Mouse (Mus musculus): ENCODE results near the gene Capza1. TPM values are rescaled to one million over a fixed set of nuclear protein-coding genes. Genes with fewer than 3 reads are reported as not detected.
"Not testable (repeated sequence)": the region's sequence is repeated elsewhere in the genome, so short reads cannot be mapped to it uniquely, and the experiment has no call there.

Gene Capza1
- polyA plus RNA-seq, 1 experiment: 85.7 TPM

- peaks cover 3% of the 10 kb centered on the region; the same call in 1 of the 2 replicates for H3K36me3 ChIP-seq (ENCODE audit: control insufficient read depth, insufficient read depth, low read length)
- no peaks in the 10 kb centered on the region for H3K4me1 ChIP-seq (replicated peaks; ENCODE audit: control insufficient read depth, insufficient read depth, low read length)
- no peak overlapping the region for H3K4me3 ChIP-seq (ENCODE audit: control insufficient read depth, insufficient read depth, low read length)
- no peak for TF ChIP-seq CTCF (IDR thresholded peaks at IDR 0.05; ENCODE audit: borderline replicate concordance, control insufficient read depth, extremely low read depth, insufficient read depth, low read length, poor library complexity)
- no peak for TF ChIP-seq POLR2A (IDR thresholded peaks at IDR 0.05; ENCODE audit: control insufficient read depth, extremely low read depth, insufficient read depth, low read length, poor library complexity)
- H3K27ac ChIP-seq (ENCODE audit: control insufficient read depth, insufficient read depth, low read length): no peak overlapping the region
- DNase-seq: no peak
- no peaks in the 10 kb centered on the region for H3K27me3 ChIP-seq (ENCODE audit: control insufficient read depth, insufficient read depth, low read length)
- WGBS: 93% methylated on average over 3 of the region's 3 CpGs
Observed at GRCm38 (mm10) chr3:104888585-104888984, 24.3 kb upstream of the Capza1 start.

GRCm38 (mm10) chr3:104869611-104870010 is 5.3 kb upstream of the Capza1 start:
- peaks cover 25% of the 10 kb centered on the region for H3K36me3 ChIP-seq (ENCODE audit: control insufficient read depth, insufficient read depth, low read length)
- no peak overlapping the region for H3K4me3 ChIP-seq (ENCODE audit: control insufficient read depth, insufficient read depth, low read length)
- H3K27ac ChIP-seq (ENCODE audit: control insufficient read depth, insufficient read depth, low read length): no peak overlapping the region
- H3K27me3 ChIP-seq (ENCODE audit: control insufficient read depth, insufficient read depth, low read length): no peaks in the 10 kb centered on the region
- no peak for DNase-seq
- no peak for TF ChIP-seq POLR2A (IDR thresholded peaks at IDR 0.05; ENCODE audit: control insufficient read depth, extremely low read depth, insufficient read depth, low read length, poor library complexity)
- no peak for TF ChIP-seq CTCF (IDR thresholded peaks at IDR 0.05; ENCODE audit: borderline replicate concordance, control insufficient read depth, extremely low read depth, insufficient read depth, low read length, poor library complexity)
- H3K4me1 ChIP-seq (replicated peaks; ENCODE audit: control insufficient read depth, insufficient read depth, low read length): 0 out of 2 replicates have a peak, but pooled peaks cover 2% of the 10 kb centered on the region

- H3K36me3 ChIP-seq (ENCODE audit: control insufficient read depth, insufficient read depth, low read length); H3K4me3 ChIP-seq (ENCODE audit: control insufficient read depth, insufficient read depth, low read length); H3K4me1 ChIP-seq (replicated peaks; ENCODE audit: control insufficient read depth, insufficient read depth, low read length); H3K27ac ChIP-seq (ENCODE audit: control insufficient read depth, insufficient read depth, low read length); DNase-seq; H3K27me3 ChIP-seq (ENCODE audit: control insufficient read depth, insufficient read depth, low read length): not testable (repeated sequence)
Observed at GRCm38 (mm10) chr3:104866674-104867073, 2.4 kb upstream of the Capza1 start.

GRCm38 (mm10) chr3:104865341-104865788 is 1.1 kb upstream of the Capza1 start:
- H3K27me3 ChIP-seq (ENCODE audit: control insufficient read depth, insufficient read depth, low read length): no peaks in the 10 kb centered on the region
- H3K36me3 ChIP-seq (ENCODE audit: control insufficient read depth, insufficient read depth, low read length): no peaks in the 10 kb centered on the region
- H3K27ac ChIP-seq (ENCODE audit: control insufficient read depth, insufficient read depth, low read length): peak overlapping the region; percentile 84
- no peak for DNase-seq
- TF ChIP-seq CTCF (IDR thresholded peaks at IDR 0.05; ENCODE audit: borderline replicate concordance, control insufficient read depth, extremely low read depth, insufficient read depth, low read length, poor library complexity) (no peak), POLR2A (IDR thresholded peaks at IDR 0.05; ENCODE audit: control insufficient read depth, extremely low read depth, insufficient read depth, low read length, poor library complexity) (no peak)
- 0% methylated on average over 12 of the region's 12 CpGs for WGBS
- peaks cover 4% of the 10 kb centered on the region for H3K4me1 ChIP-seq (replicated peaks; ENCODE audit: control insufficient read depth, insufficient read depth, low read length)
- H3K4me3 ChIP-seq (ENCODE audit: control insufficient read depth, insufficient read depth, low read length): peak overlapping the region; percentile 80

- WGBS: 1% methylated on average over 48 of the region's 48 CpGs
- H3K4me3 ChIP-seq (ENCODE audit: control insufficient read depth, insufficient read depth, low read length): peak overlapping the region; percentile 80
- H3K27ac ChIP-seq (ENCODE audit: control insufficient read depth, insufficient read depth, low read length): peak overlapping the region; percentile 84
- H3K36me3 ChIP-seq (ENCODE audit: control insufficient read depth, insufficient read depth, low read length): no peaks in the 10 kb centered on the region
- H3K27me3 ChIP-seq (ENCODE audit: control insufficient read depth, insufficient read depth, low read length): no peaks in the 10 kb centered on the region
- H3K4me1 ChIP-seq (replicated peaks; ENCODE audit: control insufficient read depth, insufficient read depth, low read length): peaks cover 4% of the 10 kb centered on the region
- DNase-seq: peak; percentile 85
- TF ChIP-seq POLR2A (IDR thresholded peaks at IDR 0.05; ENCODE audit: control insufficient read depth, extremely low read depth, insufficient read depth, low read length, poor library complexity) (peak; percentile 59; the same call in 1 of the 2 replicates), CTCF (IDR thresholded peaks at IDR 0.05; ENCODE audit: borderline replicate concordance, control insufficient read depth, extremely low read depth, insufficient read depth, low read length, poor library complexity) (0 out of 2 replicates have a peak, but pooled peaks have one; percentile 12)
Observed at GRCm38 (mm10) chr3:104864651-104865340, 491 bp upstream of the Capza1 start.

- Histone ChIP-seq H3K36me3 (ENCODE audit: control insufficient read depth, insufficient read depth, low read length) (peaks cover 12% of the 10 kb centered on the region; the same call in 1 of the 2 replicates), H3K27ac (ENCODE audit: control insufficient read depth, insufficient read depth, low read length) (no peak overlapping the region), H3K4me1 (replicated peaks; ENCODE audit: control insufficient read depth, insufficient read depth, low read length) (peaks cover 6% of the 10 kb centered on the region), H3K27me3 (ENCODE audit: control insufficient read depth, insufficient read depth, low read length) (no peaks in the 10 kb centered on the region), H3K4me3 (ENCODE audit: control insufficient read depth, insufficient read depth, low read length) (no peak overlapping the region)
- 100% methylated on average over 1 of the region's 1 CpGs for WGBS
- DNase-seq: no peak
- TF ChIP-seq CTCF (IDR thresholded peaks at IDR 0.05; ENCODE audit: borderline replicate concordance, control insufficient read depth, extremely low read depth, insufficient read depth, low read length, poor library complexity) (no peak), POLR2A (IDR thresholded peaks at IDR 0.05; ENCODE audit: control insufficient read depth, extremely low read depth, insufficient read depth, low read length, poor library complexity) (no peak)
Observed at GRCm38 (mm10) chr3:104858560-104858959, 5.7 kb downstream of the Capza1 start.

GRCm38 (mm10) chr3:104856106-104856505 is 8.2 kb downstream of the Capza1 start:
- TF ChIP-seq CTCF (IDR thresholded peaks at IDR 0.05; ENCODE audit: borderline replicate concordance, control insufficient read depth, extremely low read depth, insufficient read depth, low read length, poor library complexity) (no peak), POLR2A (IDR thresholded peaks at IDR 0.05; ENCODE audit: control insufficient read depth, extremely low read depth, insufficient read depth, low read length, poor library complexity) (no peak)
- no peak for DNase-seq
- WGBS: 32% methylated on average over 1 of the region's 1 CpGs
- Histone ChIP-seq H3K27ac (ENCODE audit: control insufficient read depth, insufficient read depth, low read length) (no peak overlapping the region), H3K36me3 (ENCODE audit: control insufficient read depth, insufficient read depth, low read length) (peaks cover 12% of the 10 kb centered on the region; the same call in 1 of the 2 replicates), H3K4me3 (ENCODE audit: control insufficient read depth, insufficient read depth, low read length) (no peak overlapping the region), H3K4me1 (replicated peaks; ENCODE audit: control insufficient read depth, insufficient read depth, low read length) (peaks cover 4% of the 10 kb centered on the region; the same call in 1 of the 2 replicates), H3K27me3 (ENCODE audit: control insufficient read depth, insufficient read depth, low read length) (no peaks in the 10 kb centered on the region)
